Mouse (Mus musculus) urinary bladder, adult 18-20 months (tissue): ENCODE data around the gene Gm13030.
"Not testable (repeated sequence)": the region's sequence is repeated elsewhere in the genome, so short reads cannot be mapped to it uniquely, and the experiment has no call there.

Experiments
- DNase-seq, 2 experiments: peaks; one replicate each; pipeline ENCODE4 v3.0.0; 2022; ENCODE audit warnings: low spot score in 2 of 2, mixed read lengths in 2 of 2

The Gm13030 gene

GRCm38 (mm10) chr4:138873864-138874263, at the start of gene Gm13030:
TSS of gene Gm13030 (minus strand) at chr4:138873964.
- DNase-seq, result no peak

- DNase-seq, result peak; percentile 93 to 97
Measured at GRCm38 (mm10) chr4:138922131-138922459, 48.3 kb upstream of the Gm13030 start.

GRCm38 (mm10) chr4:138921254-138922130, 47.7 kb upstream of the Gm13030 start:
- DNase-seq, result no peak

- DNase-seq, result no peak
Measured at GRCm38 (mm10) chr4:138917282-138917681, 43.5 kb upstream of the Gm13030 start.

GRCm38 (mm10) chr4:138913797-138914196, 40.0 kb upstream of the Gm13030 start, which contains the start of gene Otud3:
TSS of gene Otud3 (minus strand) at chr4:138913945.
- DNase-seq, result peak; percentile 92 to 96

GRCm38 (mm10) chr4:138913141-138913787, 39.5 kb upstream of the Gm13030 start:
- DNase-seq, result no peak

GRCm38 (mm10) chr4:138905624-138906337, 32.0 kb upstream of the Gm13030 start:
- no peak for DNase-seq

GRCm38 (mm10) chr4:138899361-138899760, 25.6 kb upstream of the Gm13030 start:
- DNase-seq, result no peak

- not testable (repeated sequence) for DNase-seq
Measured at GRCm38 (mm10) chr4:138893789-138894188, 20.0 kb upstream of the Gm13030 start.

GRCm38 (mm10) chr4:138892655-138893054, 18.9 kb upstream of the Gm13030 start:
- no peak for DNase-seq

GRCm38 (mm10) chr4:138889635-138890034, 15.9 kb upstream of the Gm13030 start:
- no peak for DNase-seq

- DNase-seq, result no peak
Measured at GRCm38 (mm10) chr4:138889165-138889564, 15.4 kb upstream of the Gm13030 start.

GRCm38 (mm10) chr4:138884261-138884660, 10.5 kb upstream of the Gm13030 start:
- DNase-seq, result peak; percentile 72

GRCm38 (mm10) chr4:138882179-138882578, 8.4 kb upstream of the Gm13030 start:
- no peak for DNase-seq

- DNase-seq, result no peak
Measured at GRCm38 (mm10) chr4:138880811-138881584, 7.2 kb upstream of the Gm13030 start.

- no peak for DNase-seq
Measured at GRCm38 (mm10) chr4:138879808-138880207, 6.0 kb upstream of the Gm13030 start.

- DNase-seq, result no peak
Measured at GRCm38 (mm10) chr4:138878783-138879182, 5.0 kb upstream of the Gm13030 start.

GRCm38 (mm10) chr4:138877731-138878130, 4.0 kb upstream of the Gm13030 start, which contains the start of gene Pla2g2e:
TSS of gene Pla2g2e (plus strand) at chr4:138877942.
- DNase-seq, result no peak

- no peak for DNase-seq
Measured at GRCm38 (mm10) chr4:138875986-138876385, 2.2 kb upstream of the Gm13030 start.

- DNase-seq, result not testable (repeated sequence)
Measured at GRCm38 (mm10) chr4:138875275-138875674, 1.5 kb upstream of the Gm13030 start.

- DNase-seq, result no peak
Measured at GRCm38 (mm10) chr4:138868666-138869065, 5.1 kb downstream of the Gm13030 start.
